Mouse (Mus musculus) midbrain, postnatal 0 days (tissue): ENCODE data around the gene Lrrc49. TPM values are rescaled to one million over a fixed set of nuclear protein-coding genes. Genes with fewer than 3 reads are reported as not detected.

Source experiments
- ATAC-seq: fragments of 200-750 bp; cut with Nextera tagmentation; 2 replicates; pipeline ENCODE4 v1.8.0; 2017; ENCODE audit warnings: moderate number of reproducible peaks, mild to moderate bottlenecking, moderate TSS enrichment, moderate library complexity; ENCODE audit not compliant: low FRiP score
- DNase-seq: peaks from one replicate; pipeline ENCODE4 v3.0.0-alpha.2; 2015; ENCODE audit warnings: low spot score
- H3K27ac ChIP-seq: fragments of 300-500 bp; sonication (generic); 2 replicates; pipeline ENCODE4 v1.5.1; 2014; ENCODE audit warnings: low read depth, mild to moderate bottlenecking, low read length, mixed read lengths
- H3K27me3 ChIP-seq: fragments of 300-500 bp; sonication (generic); 2 replicates; pipeline ENCODE4 v1.6.1; 2014; ENCODE audit warnings: low read length, control low read depth, mixed read lengths; ENCODE audit not compliant: insufficient read depth
- H3K36me3 ChIP-seq: fragments of 300-500 bp; sonication (generic); 2 replicates; pipeline ENCODE4 v1.6.1; 2014; ENCODE audit warnings: low read length, control low read depth, mixed read lengths; ENCODE audit not compliant: insufficient read depth
- H3K4me1 ChIP-seq: fragments of 300-500 bp; sonication (generic); 2 replicates; pipeline ENCODE4 v1.6.1; 2014; ENCODE audit warnings: mild to moderate bottlenecking, control low read depth, antibody characterized with exemption, low read length, mixed read lengths; ENCODE audit not compliant: insufficient read depth
- H3K4me2 ChIP-seq: fragments of 300-500 bp; sonication (generic); 2 replicates; pipeline ENCODE4 v1.6.1; 2014; ENCODE audit warnings: low read depth, mild to moderate bottlenecking, low read length, mixed read lengths; ENCODE audit not compliant: poor library complexity, severe bottlenecking
- H3K4me3 ChIP-seq: fragments of 300-500 bp; sonication (generic); 2 replicates; pipeline ENCODE4 v1.5.1; 2014; ENCODE audit warnings: low read depth, mild to moderate bottlenecking, low read length, moderate library complexity
- H3K9ac ChIP-seq: fragments of 300-500 bp; sonication (generic); replicated peaks from 2 replicates; pipeline ENCODE4 v1.6.1; 2014; ENCODE audit warnings: mild to moderate bottlenecking, low read length, moderate library complexity, mixed read lengths; ENCODE audit not compliant: poor library complexity, severe bottlenecking
- H3K9me3 ChIP-seq: fragments of 300-500 bp; sonication (generic); 2 replicates; pipeline ENCODE4 v1.6.1; 2016; ENCODE audit warnings: low read length, control low read depth
- CTCF ChIP-seq: IDR thresholded peaks from 2 replicates; pipeline ENCODE4 v1.5.1; 2016; ENCODE audit warnings: antibody characterized with exemption, mild to moderate bottlenecking
- WGBS: fragments of 180-500 bp; shearing (Covaris S2); extraction: QIAGEN DNeasy Blood & Tissue Kit; methylation state at CpG from one replicate; pipeline ENCODE4 v1.1.7; 2014; 5-methylcytosine and 5-hydroxymethylcytosine counted together
- polyA plus RNA-seq: library from polyadenylated mRNA; unstranded; fragments of >200 nt; fragmentation: Nextera tagmentation; extraction: Ambion mirVana; gene quantifications from 2 replicates; pipeline ENCODE4 v1.2.1, GENCODE M21; 2015
- total RNA-seq: library from RNA; depleted of rRNA; stranded (reverse); fragments of >200 nt; gene quantifications from 2 replicates; pipeline ENCODE4 v1.2.3, GENCODE M21; 2014

The Lrrc49 gene
- total and polyA plus RNA-seq, 2 experiments from 2014 or later, result 72.0 to 79.2 TPM

- H3K4me2 ChIP-seq, result no peak overlapping the region
- no peaks in the 10 kb centered on the region for H3K4me1 ChIP-seq
- 87% methylated on average over 13 of the region's 13 CpGs for WGBS
- H3K27me3 ChIP-seq, result no peaks in the 10 kb centered on the region
- H3K9me3 ChIP-seq, result no peaks in the 10 kb centered on the region
- no peak overlapping the region for H3K27ac ChIP-seq
- H3K4me3 ChIP-seq, result no peak overlapping the region
- no peak for TF ChIP-seq CTCF
- ATAC-seq (no peak), DNase-seq (no peak)
- no peaks in the 10 kb centered on the region for H3K36me3 ChIP-seq
- H3K9ac ChIP-seq, result no peak overlapping the region
These were observed 142.4 kb downstream of the Lrrc49 start for GRCm38 (mm10) chr9:60545361-60546096.

- 86% methylated on average over 7 of the region's 7 CpGs for WGBS
- ATAC-seq, result no peak
- Histone ChIP-seq H3K4me1 (no peaks in the 10 kb centered on the region), H3K9ac (no peak overlapping the region), H3K4me2 (no peak overlapping the region), H3K9me3 (no peaks in the 10 kb centered on the region), H3K4me3 (no peak overlapping the region), H3K27me3 (no peaks in the 10 kb centered on the region), H3K27ac (no peak overlapping the region), H3K36me3 (no peaks in the 10 kb centered on the region)
- no peak for DNase-seq
- TF ChIP-seq CTCF, result no peak
These were observed 144.4 kb downstream of the Lrrc49 start for GRCm38 (mm10) chr9:60543422-60544015.

GRCm38 (mm10) chr9:60530310-60530709, 157.6 kb downstream of the Lrrc49 start:
- TF ChIP-seq CTCF, result no peak
- Histone ChIP-seq H3K9ac (no peak overlapping the region), H3K4me3 (no peak overlapping the region), H3K36me3 (no peaks in the 10 kb centered on the region), H3K27ac (no peak overlapping the region), H3K9me3 (no peaks in the 10 kb centered on the region), H3K27me3 (no peaks in the 10 kb centered on the region), H3K4me2 (no peak overlapping the region), H3K4me1 (no peaks in the 10 kb centered on the region)
- DNase-seq (no peak), ATAC-seq (no peak)
- WGBS, result 91% methylated on average over 12 of the region's 12 CpGs

GRCm38 (mm10) chr9:60529348-60530243, 158.4 kb downstream of the Lrrc49 start:
- DNase-seq (no peak), ATAC-seq (no peak)
- H3K4me1 ChIP-seq, result no peaks in the 10 kb centered on the region
- no peaks in the 10 kb centered on the region for H3K27me3 ChIP-seq
- H3K36me3 ChIP-seq, result no peaks in the 10 kb centered on the region
- no peak for TF ChIP-seq CTCF
- no peak overlapping the region for H3K9ac ChIP-seq
- H3K4me3 ChIP-seq, result no peak overlapping the region
- H3K27ac ChIP-seq, result no peak overlapping the region
- no peak overlapping the region for H3K4me2 ChIP-seq
- WGBS, result 90% methylated on average over 10 of the region's 10 CpGs
- H3K9me3 ChIP-seq, result no peaks in the 10 kb centered on the region

GRCm38 (mm10) chr9:60528269-60528668, 159.7 kb downstream of the Lrrc49 start:
- Histone ChIP-seq H3K9me3 (no peaks in the 10 kb centered on the region), H3K4me3 (no peak overlapping the region), H3K27me3 (no peaks in the 10 kb centered on the region), H3K27ac (no peak overlapping the region), H3K4me1 (no peaks in the 10 kb centered on the region), H3K4me2 (no peak overlapping the region), H3K9ac (no peak overlapping the region), H3K36me3 (no peaks in the 10 kb centered on the region)
- no peak for ATAC-seq
- WGBS, result 67% methylated on average over 3 of the region's 3 CpGs
- TF ChIP-seq CTCF, result no peak
- DNase-seq, result no peak
